Mouse (Mus musculus): ENCODE results near the gene Man2b2. TPM values are rescaled to one million over a fixed set of nuclear protein-coding genes. Genes with fewer than 3 reads are reported as not detected.

The Man2b2 gene
- total and polyA plus RNA-seq, 3 experiments: 54.6 to 143 (median 59.1) TPM

DNA sequence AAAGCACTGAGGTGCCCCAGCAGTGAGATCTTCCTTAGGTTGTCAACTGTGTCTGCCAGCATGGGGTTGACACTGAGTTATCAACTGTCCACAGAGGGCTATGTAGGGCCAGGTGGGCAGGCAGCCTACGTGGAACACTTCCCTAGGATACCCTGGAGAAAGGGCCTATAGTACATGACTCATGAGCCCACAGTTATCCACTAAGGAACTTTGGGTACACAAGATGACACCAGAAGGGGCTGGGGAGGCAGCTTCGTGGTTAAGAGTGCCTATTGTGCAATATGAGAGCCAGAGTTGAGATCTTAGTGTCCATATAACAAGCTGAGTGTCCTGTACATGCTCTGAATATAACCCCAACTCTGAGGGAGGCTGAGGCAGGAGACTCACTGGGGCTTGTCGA is 60.9 kb downstream of the Man2b2 start:
- DNase-seq: no peak

DNA sequence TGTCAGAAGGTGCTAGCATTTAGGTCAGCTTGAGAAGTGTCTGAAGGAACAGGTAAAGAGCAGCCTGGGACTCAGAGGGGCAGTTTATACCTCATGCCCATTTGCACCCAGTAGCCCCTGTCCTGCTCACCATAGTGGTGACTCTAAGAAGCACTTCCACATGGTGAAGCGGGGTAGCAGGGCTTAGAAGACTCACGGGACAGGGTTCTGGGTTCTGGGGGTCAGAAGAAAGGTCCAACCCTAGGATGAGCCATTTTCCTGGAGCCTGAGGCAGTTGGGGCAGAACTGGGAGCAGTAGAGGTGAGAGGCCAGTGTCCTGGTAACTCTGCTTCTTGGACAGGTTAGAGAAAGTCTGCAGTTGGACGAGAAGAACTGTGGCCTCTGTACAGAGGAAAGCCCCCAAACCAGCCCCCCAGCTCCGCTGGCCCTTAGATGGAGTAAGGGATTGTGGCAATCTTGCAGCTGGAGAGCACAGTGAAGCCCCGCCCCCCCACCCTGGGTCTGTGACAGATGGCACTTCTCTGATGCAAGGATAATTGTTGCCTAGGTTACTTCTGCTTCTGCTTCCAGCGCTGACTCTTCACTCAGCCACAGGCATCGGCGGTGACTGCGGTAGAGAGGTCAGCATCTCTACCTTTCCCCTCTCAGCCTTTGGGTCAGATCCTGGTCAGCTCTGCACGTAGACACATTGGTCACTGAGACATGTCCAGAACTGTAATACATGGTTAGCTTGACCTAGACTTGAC is 63.3 kb downstream of the Man2b2 start:
- no peak for DNase-seq

- no peak for DNase-seq
Measured at GRCm38 (mm10) chr5:36759848-36760247, 70.6 kb downstream of the Man2b2 start.

DNA sequence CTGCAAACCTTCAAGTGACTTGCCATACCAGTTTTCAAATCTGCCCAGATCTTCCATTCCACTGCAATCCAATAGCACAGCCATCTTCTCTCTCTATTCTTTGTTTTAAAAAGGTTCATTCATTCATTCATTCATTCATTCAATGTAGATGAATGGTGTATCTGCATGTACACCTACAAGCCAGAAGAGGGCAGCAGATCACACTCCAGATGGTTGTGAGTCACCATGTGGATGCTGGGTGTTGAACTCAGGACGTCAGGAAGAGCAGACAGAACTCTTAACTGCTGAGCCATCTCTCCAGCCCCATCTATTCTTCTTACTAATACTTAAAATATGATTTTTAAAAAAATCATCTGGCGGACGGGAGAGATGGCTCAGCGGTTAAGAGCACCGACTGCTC is 73.4 kb downstream of the Man2b2 start:
- DNase-seq: no peak

Other genes starting within 250 kb of the Man2b2 start
- 10 to 100 TPM; 42.1 to 47.0 TPM for gene Tbc1d14, start 237.4 kb downstream of the Man2b2 start, total RNA-seq (2021)
- 16.3 and 18.8 TPM in 2 replicates for gene Tbc1d14, start 237.4 kb downstream of the Man2b2 start, polyA plus RNA-seq (2012; rRNA removed)
- gene D5Ertd579e, start 134.6 kb downstream of the Man2b2 start, total RNA-seq (2021): 10 to 100 TPM; 64.4 to 83.5 TPM
- gene D5Ertd579e, start 134.6 kb downstream of the Man2b2 start, polyA plus RNA-seq (2012; rRNA removed): 13.7 and 13.9 TPM in 2 replicates
- gene Bloc1s4, start 82.0 kb downstream of the Man2b2 start, total RNA-seq (2021): 10 to 100 TPM; 21.9 to 27.5 TPM
- gene Bloc1s4, start 82.0 kb downstream of the Man2b2 start, polyA plus RNA-seq (2012; rRNA removed): 64.9 and 70.9 TPM in 2 replicates
- gene Mrfap1, start 33.9 kb downstream of the Man2b2 start, total RNA-seq (2021): 100 to 1,000 TPM; 435 to 767 TPM
- 215 and 251 TPM in 2 replicates for gene Mrfap1, start 33.9 kb downstream of the Man2b2 start, polyA plus RNA-seq (2012; rRNA removed)
- gene Ppp2r2c, start 37.9 kb upstream of the Man2b2 start, total RNA-seq (2021): 1 to 10 TPM; 4.0 to 6.9 TPM
- gene Ppp2r2c, start 37.9 kb upstream of the Man2b2 start, polyA plus RNA-seq (2012; rRNA removed): 5.1 and 8.3 TPM in 2 replicates
- gene Wfs1, start 158.6 kb upstream of the Man2b2 start, total RNA-seq (2021): 100 to 1,000 TPM in 1 of 2 experiments, 10 to 100 TPM in 1; 32.6 to 122 TPM
- 39.2 and 91.2 TPM in 2 replicates for gene Wfs1, start 158.6 kb upstream of the Man2b2 start, polyA plus RNA-seq (2012; rRNA removed)